Mouse (Mus musculus) kidney, embryonic 14.5 days (tissue): Measurements from ENCODE around the gene Crcp. TPM values are rescaled to one million over a fixed set of nuclear protein-coding genes. Genes with fewer than 3 reads are reported as not detected.

Experiments
- ATAC-seq: fragments of 200-750 bp; cut with Nextera tagmentation; 2 replicates; pipeline ENCODE4 v1.8.0; 2017; ENCODE audit warnings: moderate number of reproducible peaks, mild to moderate bottlenecking, moderate TSS enrichment, moderate library complexity; ENCODE audit not compliant: low FRiP score, low TSS enrichment
- H3K27ac ChIP-seq: fragments of 300-500 bp; sonication (generic); 2 replicates; pipeline ENCODE4 v1.5.1; 2014; ENCODE audit warnings: low read depth, mild to moderate bottlenecking, low read length, moderate library complexity, mixed read lengths
- H3K27me3 ChIP-seq: fragments of 300-500 bp; sonication (generic); 2 replicates; pipeline ENCODE4 v1.6.1; 2014; ENCODE audit warnings: mild to moderate bottlenecking, low read length; ENCODE audit not compliant: control insufficient read depth, insufficient read depth
- H3K36me3 ChIP-seq: fragments of 300-500 bp; sonication (generic); 2 replicates; pipeline ENCODE4 v1.6.1; 2014; ENCODE audit warnings: low read length, mixed read lengths; ENCODE audit not compliant: control insufficient read depth, insufficient read depth
- H3K4me1 ChIP-seq: fragments of 300-500 bp; sonication (generic); 2 replicates; pipeline ENCODE4 v1.6.1; 2014; ENCODE audit warnings: low read length, mixed read lengths; ENCODE audit not compliant: control insufficient read depth, insufficient read depth
- H3K4me2 ChIP-seq: fragments of 300-500 bp; sonication (generic); replicated peaks from 2 replicates; pipeline ENCODE4 v1.6.1; 2014; ENCODE audit warnings: low read depth, mild to moderate bottlenecking, low read length
- H3K4me3 ChIP-seq: fragments of 300-500 bp; sonication (generic); 2 replicates; pipeline ENCODE4 v1.5.1; 2014; ENCODE audit warnings: mild to moderate bottlenecking, low read length
- H3K9ac ChIP-seq: fragments of 300-500 bp; sonication (generic); 2 replicates; pipeline ENCODE4 v1.6.1; 2014; ENCODE audit warnings: low read depth, mild to moderate bottlenecking, low read length, moderate library complexity
- H3K9me3 ChIP-seq: fragments of 300-500 bp; sonication (generic); 2 replicates; pipeline ENCODE4 v1.6.1; 2016; ENCODE audit warnings: low read length; ENCODE audit not compliant: control insufficient read depth
- WGBS: fragments of 180-500 bp; shearing (Covaris S2); extraction: QIAGEN DNeasy Blood & Tissue Kit; methylation state at CpG from one replicate; pipeline ENCODE4 v1.1.7; 2014; 5-methylcytosine and 5-hydroxymethylcytosine counted together
- polyA plus RNA-seq: library from polyadenylated mRNA; unstranded; fragments of >200 nt; fragmentation: Nextera tagmentation; extraction: Ambion mirVana; gene quantifications from 2 replicates; pipeline ENCODE4 v1.2.1, GENCODE M21; 2014

Gene Crcp
- polyA plus RNA-seq, 1 experiment from 2014 or later = 24.5 TPM

- 75% methylated on average over 12 of the region's 12 CpGs for WGBS
- Histone ChIP-seq H3K9ac (no peak overlapping the region), H3K4me1 (no peaks in the 10 kb centered on the region), H3K27me3 (no peaks in the 10 kb centered on the region), H3K9me3 (no peaks in the 10 kb centered on the region), H3K4me3 (no peak overlapping the region), H3K27ac (no peak overlapping the region; the same call in 1 of the 2 replicates), H3K4me2 (no peak overlapping the region), H3K36me3 (peaks cover 10% of the 10 kb centered on the region; the same call in 1 of the 2 replicates)
- no peak for ATAC-seq
These were observed 30.6 kb downstream of the Crcp start for GRCm38 (mm10) chr5:130059413-130060328.

GRCm38 (mm10) chr5:130060329-130060665, 31.2 kb downstream of the Crcp start:
- Histone ChIP-seq H3K4me2 (no peak overlapping the region), H3K4me1 (no peaks in the 10 kb centered on the region), H3K9me3 (no peaks in the 10 kb centered on the region), H3K4me3 (no peak overlapping the region), H3K9ac (no peak overlapping the region), H3K36me3 (peaks cover 10% of the 10 kb centered on the region; the same call in 1 of the 2 replicates), H3K27me3 (no peaks in the 10 kb centered on the region), H3K27ac (no peak overlapping the region)
- ATAC-seq = no peak
- WGBS = 86% methylated on average over 4 of the region's 4 CpGs

GRCm38 (mm10) chr5:130062096-130062495, 33.0 kb downstream of the Crcp start:
- Histone ChIP-seq H3K27me3 (no peaks in the 10 kb centered on the region), H3K4me3 (no peak overlapping the region), H3K4me1 (no peaks in the 10 kb centered on the region), H3K27ac (no peak overlapping the region), H3K4me2 (no peak overlapping the region), H3K9ac (no peak overlapping the region), H3K9me3 (no peaks in the 10 kb centered on the region), H3K36me3 (peaks cover 10% of the 10 kb centered on the region; the same call in 1 of the 2 replicates)
- WGBS = 71% methylated on average over 2 of the region's 2 CpGs
- no peak for ATAC-seq

GRCm38 (mm10) chr5:130063760-130064159, 34.7 kb downstream of the Crcp start:
- Histone ChIP-seq H3K9me3 (no peaks in the 10 kb centered on the region), H3K4me3 (no peak overlapping the region), H3K4me1 (no peaks in the 10 kb centered on the region), H3K27me3 (no peaks in the 10 kb centered on the region), H3K36me3 (peaks cover 9% of the 10 kb centered on the region; the same call in 1 of the 2 replicates), H3K4me2 (no peak overlapping the region), H3K27ac (no peak overlapping the region), H3K9ac (no peak overlapping the region)
- WGBS = 75% methylated on average over 2 of the region's 2 CpGs
- ATAC-seq = no peak

DNA sequence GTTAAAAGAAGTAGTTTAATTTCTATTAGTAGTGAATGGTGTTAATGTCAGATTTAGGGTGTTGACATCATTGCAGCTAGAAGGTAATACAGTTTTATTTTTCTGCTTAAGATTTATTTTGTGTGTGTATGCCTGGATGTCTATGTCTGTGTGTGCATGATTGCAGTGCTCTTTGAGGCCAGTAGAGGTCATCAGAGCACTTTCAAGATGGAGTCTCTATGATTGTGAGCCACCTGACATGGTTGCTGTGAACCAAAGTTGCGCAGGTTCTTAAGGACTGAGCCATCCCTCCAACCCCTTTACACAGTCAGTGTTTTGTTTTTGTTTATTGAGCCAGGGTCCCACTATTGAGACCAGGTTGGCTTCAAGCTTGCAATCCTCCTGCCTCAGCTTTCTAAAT, 36.5 kb downstream of the Crcp start:
- H3K27me3 ChIP-seq = no peaks in the 10 kb centered on the region
- ATAC-seq = no peak
- 97% methylated on average over 1 of the region's 1 CpGs for WGBS
- no peaks in the 10 kb centered on the region for H3K36me3 ChIP-seq
- H3K4me1 ChIP-seq = no peaks in the 10 kb centered on the region
- peaks cover 4% of the 10 kb centered on the region; the same call in 1 of the 2 replicates for H3K9me3 ChIP-seq
- H3K9ac ChIP-seq = no peak overlapping the region
- H3K4me2 ChIP-seq = no peak overlapping the region
- H3K27ac ChIP-seq = no peak overlapping the region
- H3K4me3 ChIP-seq = no peak overlapping the region

DNA sequence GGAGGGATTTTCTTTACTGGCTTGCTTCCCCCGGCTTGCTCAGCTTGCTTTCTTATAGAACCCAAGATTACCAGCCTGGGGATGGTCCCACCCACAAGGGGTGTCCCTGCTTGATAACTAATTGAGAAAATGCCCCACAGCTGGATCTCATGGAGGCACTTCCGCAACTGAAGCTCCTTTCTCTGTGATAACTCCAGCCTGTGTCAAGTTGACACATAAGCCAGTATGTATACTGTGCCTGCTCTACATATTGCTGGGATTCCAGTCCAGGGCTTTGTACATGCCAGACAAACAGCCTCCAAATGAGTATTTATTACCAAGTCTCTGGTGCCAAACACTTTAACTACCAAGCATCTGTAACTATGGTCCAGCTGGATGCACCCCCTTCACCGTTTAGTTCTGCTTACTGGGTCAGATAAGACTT, 38.8 kb downstream of the Crcp start:
- H3K9me3 ChIP-seq = peaks cover 4% of the 10 kb centered on the region; the same call in 1 of the 2 replicates
- no peak overlapping the region for H3K9ac ChIP-seq
- no peak overlapping the region for H3K4me3 ChIP-seq
- WGBS = 63% methylated on average over 3 of the region's 3 CpGs
- H3K27me3 ChIP-seq = no peaks in the 10 kb centered on the region
- H3K36me3 ChIP-seq = no peaks in the 10 kb centered on the region
- no peaks in the 10 kb centered on the region for H3K4me1 ChIP-seq
- ATAC-seq = no peak
- H3K4me2 ChIP-seq = no peak overlapping the region
- H3K27ac ChIP-seq = no peak overlapping the region

- Histone ChIP-seq H3K9me3 (peaks cover 4% of the 10 kb centered on the region; the same call in 1 of the 2 replicates), H3K4me1 (no peaks in the 10 kb centered on the region), H3K9ac (no peak within 1 kb of the TSS), H3K4me3 (no peak within 1 kb of the TSS), H3K27ac (no peak within 1 kb of the TSS), H3K36me3 (no peaks in the 10 kb centered on the region), H3K27me3 (no peaks in the 10 kb centered on the region), H3K4me2 (no peak within 1 kb of the TSS)
- WGBS = 87% methylated on average over 6 of the region's 6 CpGs
- ATAC-seq = no peak
These were observed 43.9 kb downstream of the Crcp start, which contains the start of gene Tpst1 for GRCm38 (mm10) chr5:130073026-130073425. TSS of gene Tpst1 (plus strand) at chr5:130073326.

- no peak for ATAC-seq
- no peak overlapping the region for H3K4me3 ChIP-seq
- no peak overlapping the region for H3K9ac ChIP-seq
- H3K27ac ChIP-seq = no peak overlapping the region
- H3K27me3 ChIP-seq = no peaks in the 10 kb centered on the region
- H3K4me1 ChIP-seq = no peaks in the 10 kb centered on the region
- H3K36me3 ChIP-seq = no peaks in the 10 kb centered on the region
- peaks cover under 1% of the 10 kb centered on the region; the same call in 1 of the 2 replicates for H3K9me3 ChIP-seq
- 76% methylated on average over 6 of the region's 6 CpGs for WGBS
- no peak overlapping the region for H3K4me2 ChIP-seq
These were observed 45.4 kb downstream of the Crcp start for GRCm38 (mm10) chr5:130074491-130074890.

DNA sequence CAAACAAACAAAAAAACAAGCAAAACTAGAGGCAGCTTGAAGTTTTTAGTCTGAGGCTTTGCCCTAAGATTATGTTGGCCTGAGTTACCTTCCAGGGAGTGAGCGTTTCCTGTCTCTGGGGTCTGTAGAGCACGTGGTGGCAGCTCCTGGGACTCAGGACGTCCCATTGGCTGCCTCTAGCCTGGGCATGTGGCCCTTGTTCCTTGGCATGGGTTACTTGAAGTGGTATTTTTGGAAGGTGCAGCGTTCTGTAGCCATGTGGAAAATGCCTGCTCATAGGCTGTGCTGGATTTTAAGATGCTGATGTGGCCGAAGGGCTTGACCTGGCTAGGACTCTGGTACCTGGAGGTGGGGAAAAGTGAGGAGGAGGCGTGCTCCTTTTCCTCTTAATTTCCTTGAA, 47.3 kb downstream of the Crcp start:
- no peak for ATAC-seq
- H3K4me1 ChIP-seq = no peaks in the 10 kb centered on the region
- 62% methylated on average over 6 of the region's 6 CpGs for WGBS
- no peaks in the 10 kb centered on the region for H3K27me3 ChIP-seq
- H3K36me3 ChIP-seq = peaks cover under 1% of the 10 kb centered on the region; the same call in 1 of the 2 replicates
- no peak overlapping the region for H3K27ac ChIP-seq
- peaks cover 2% of the 10 kb centered on the region; the same call in 1 of the 2 replicates for H3K9me3 ChIP-seq
- no peak overlapping the region for H3K4me2 ChIP-seq
- no peak overlapping the region for H3K9ac ChIP-seq
- H3K4me3 ChIP-seq = no peak overlapping the region
